Mouse (Mus musculus): ENCODE data around the gene Cdk17.

- TF ChIP-seq CTCF (IDR thresholded peaks at IDR 0.05; ENCODE audit: control insufficient read depth, insufficient read depth, insufficient replicate concordance, low read depth, low read length), result no peak
- no peak for TF ChIP-seq POLR2A (IDR thresholded peaks at IDR 0.05; ENCODE audit: control insufficient read depth, low read depth, low read length)
Observed at GRCm38 (mm10) chr10:93138730-93139129, 21.9 kb upstream of the Cdk17 start.
